Mouse (Mus musculus) left cerebral cortex, adult 9 months (tissue): ENCODE results near the gene Gm13694.
"Not testable (repeated sequence)": the region's sequence is repeated elsewhere in the genome, so short reads cannot be mapped to it uniquely, and the experiment has no call there.

Source experiments
- DNase-seq, 2 experiments: peaks; one replicate each; pipeline ENCODE4 v3.0.0; 2022; ENCODE audit warnings: low spot score in 2 of 2

Gene Gm13694

DNA sequence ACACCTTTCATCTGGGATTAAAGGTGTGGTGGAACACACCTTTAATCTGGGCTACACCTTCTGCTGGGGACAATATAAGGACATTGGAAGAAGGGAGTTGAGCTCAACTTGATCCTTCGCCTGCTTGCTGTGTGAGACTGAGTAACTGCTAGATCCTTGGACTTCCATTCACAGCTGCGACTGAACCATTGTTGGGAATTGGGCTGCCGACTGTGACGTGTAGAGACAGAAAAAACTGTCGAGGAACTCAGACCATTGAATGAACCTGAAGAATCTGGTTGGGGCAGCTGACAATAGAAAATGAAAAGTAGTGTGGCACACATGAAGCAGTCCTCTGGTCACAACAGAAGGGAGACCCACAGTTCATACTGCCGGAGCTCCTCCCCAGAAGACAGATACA, at the start of gene Gm13694:
Gene Gm13694 (plus strand): TSS at position 301 of the 400 bp plus-strand sequence.
- not testable (repeated sequence) for DNase-seq

DNA sequence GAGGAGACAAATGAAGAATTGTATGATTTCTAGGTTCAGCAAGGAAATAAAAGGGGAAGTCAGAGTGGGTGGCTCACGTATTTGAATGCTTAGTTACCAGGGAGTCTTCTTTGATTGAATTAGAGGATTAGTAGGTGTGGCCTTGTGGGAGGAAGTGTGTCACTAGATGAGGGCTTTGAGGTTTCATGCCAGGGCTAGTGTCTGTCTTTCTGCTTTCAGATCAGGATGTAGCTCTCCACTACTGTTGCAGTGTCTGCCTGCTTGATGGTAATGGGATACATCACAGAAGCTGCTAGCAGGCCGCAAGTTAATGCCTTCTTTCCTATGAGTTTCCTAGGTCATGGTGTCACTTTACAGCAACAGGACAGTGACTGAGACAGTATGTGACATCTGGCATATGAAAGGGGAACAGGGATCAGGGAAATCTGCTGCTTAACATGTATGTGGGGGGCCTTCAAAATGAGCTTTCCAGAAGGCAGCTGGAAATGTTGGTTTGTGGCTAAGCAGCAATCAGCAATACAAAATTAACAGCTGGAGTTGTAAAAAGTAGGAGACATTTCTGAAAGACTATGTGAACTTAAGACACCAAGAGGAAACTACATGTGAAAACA, 49.1 kb upstream of the Gm13694 start:
- DNase-seq, result no peak

DNA sequence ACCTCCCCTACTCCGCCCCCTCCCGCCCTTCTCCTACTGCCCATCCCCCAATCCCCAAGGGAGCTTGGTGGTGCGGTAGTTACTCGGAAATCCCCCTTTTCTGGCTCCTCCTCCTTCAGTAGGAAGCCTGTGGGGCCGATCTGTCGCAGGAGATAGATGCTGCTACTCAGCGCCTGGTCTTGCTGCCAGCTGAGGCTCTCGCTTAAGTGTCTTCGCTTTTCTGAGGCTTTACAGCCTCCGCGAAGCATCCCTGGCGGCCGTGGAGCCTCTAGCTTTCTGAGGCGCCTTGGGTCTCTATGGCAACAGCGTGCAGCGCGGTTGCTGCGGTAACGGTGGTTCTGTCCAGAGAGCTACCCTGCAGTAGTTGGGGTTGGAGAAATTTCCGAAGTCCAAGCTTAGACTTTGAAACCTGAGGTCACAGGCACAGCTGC, 37.8 kb upstream of the Gm13694 start, which contains the start of gene Zswim2:
Gene Zswim2 (minus strand): TSS at position 298 of the 431 bp plus-strand sequence.
- DNase-seq, result peak; percentile 77 to 95

DNA sequence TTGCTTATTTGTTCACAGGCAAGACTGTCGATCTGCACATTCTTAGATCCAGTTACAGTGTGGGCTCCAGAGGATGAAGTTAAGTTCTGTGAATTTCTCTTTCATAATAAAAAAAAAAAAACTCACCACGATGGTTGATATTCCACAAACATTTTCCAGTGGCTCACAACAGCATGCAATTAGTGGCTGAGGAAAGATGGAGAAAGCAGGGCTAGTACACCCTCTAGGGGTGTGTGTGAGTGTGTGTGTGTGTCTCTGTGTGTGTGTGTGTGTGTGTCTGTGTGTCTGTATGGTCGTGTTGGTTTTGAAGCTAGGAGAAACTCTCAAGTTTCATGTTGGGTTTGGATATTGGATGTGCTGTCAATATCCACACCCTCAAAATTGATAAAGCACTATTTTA, 37.4 kb upstream of the Gm13694 start:
- no peak for DNase-seq

DNA sequence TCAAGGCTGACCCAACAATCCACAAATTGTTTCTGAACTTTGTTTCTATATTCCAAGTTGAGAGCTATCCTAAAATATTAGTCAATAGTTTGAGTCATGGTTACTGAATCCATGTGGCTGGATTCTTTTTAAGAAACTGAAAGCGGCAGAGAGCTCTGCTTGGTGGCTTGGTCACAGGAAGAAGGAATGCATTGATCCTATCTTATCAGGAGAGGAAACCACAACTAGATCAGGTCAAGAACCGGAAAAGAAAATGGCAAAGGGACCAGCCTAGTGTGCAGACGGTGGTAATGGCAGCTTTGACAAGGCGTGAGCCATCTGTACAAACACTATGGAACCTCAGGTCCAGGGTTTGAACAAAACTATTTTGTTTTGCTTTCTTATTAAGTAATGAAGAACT, 36.9 kb upstream of the Gm13694 start:
- DNase-seq, result no peak

DNA sequence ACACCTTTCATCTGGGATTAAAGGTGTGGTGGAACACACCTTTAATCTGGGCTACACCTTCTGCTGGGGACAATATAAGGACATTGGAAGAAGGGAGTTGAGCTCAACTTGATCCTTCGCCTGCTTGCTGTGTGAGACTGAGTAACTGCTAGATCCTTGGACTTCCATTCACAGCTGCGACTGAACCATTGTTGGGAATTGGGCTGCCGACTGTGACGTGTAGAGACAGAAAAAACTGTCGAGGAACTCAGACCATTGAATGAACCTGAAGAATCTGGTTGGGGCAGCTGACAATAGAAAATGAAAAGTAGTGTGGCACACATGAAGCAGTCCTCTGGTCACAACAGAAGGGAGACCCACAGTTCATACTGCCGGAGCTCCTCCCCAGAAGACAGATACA, 23.3 kb upstream of the Gm13694 start, which contains the start of gene Gm13698:
Gene Gm13698 (plus strand): TSS at position 301 of the 400 bp plus-strand sequence.
- not testable (repeated sequence) for DNase-seq

DNA sequence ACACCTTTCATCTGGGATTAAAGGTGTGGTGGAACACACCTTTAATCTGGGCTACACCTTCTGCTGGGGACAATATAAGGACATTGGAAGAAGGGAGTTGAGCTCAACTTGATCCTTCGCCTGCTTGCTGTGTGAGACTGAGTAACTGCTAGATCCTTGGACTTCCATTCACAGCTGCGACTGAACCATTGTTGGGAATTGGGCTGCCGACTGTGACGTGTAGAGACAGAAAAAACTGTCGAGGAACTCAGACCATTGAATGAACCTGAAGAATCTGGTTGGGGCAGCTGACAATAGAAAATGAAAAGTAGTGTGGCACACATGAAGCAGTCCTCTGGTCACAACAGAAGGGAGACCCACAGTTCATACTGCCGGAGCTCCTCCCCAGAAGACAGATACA, 17.5 kb upstream of the Gm13694 start, which contains the start of gene Gm13693:
Gene Gm13693 (plus strand): TSS at position 301 of the 400 bp plus-strand sequence.
- not testable (repeated sequence) for DNase-seq

DNA sequence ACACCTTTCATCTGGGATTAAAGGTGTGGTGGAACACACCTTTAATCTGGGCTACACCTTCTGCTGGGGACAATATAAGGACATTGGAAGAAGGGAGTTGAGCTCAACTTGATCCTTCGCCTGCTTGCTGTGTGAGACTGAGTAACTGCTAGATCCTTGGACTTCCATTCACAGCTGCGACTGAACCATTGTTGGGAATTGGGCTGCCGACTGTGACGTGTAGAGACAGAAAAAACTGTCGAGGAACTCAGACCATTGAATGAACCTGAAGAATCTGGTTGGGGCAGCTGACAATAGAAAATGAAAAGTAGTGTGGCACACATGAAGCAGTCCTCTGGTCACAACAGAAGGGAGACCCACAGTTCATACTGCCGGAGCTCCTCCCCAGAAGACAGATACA, 11.7 kb upstream of the Gm13694 start, which contains the start of gene Gm13695:
Gene Gm13695 (plus strand): TSS at position 301 of the 400 bp plus-strand sequence.
- DNase-seq, result not testable (repeated sequence)

DNA sequence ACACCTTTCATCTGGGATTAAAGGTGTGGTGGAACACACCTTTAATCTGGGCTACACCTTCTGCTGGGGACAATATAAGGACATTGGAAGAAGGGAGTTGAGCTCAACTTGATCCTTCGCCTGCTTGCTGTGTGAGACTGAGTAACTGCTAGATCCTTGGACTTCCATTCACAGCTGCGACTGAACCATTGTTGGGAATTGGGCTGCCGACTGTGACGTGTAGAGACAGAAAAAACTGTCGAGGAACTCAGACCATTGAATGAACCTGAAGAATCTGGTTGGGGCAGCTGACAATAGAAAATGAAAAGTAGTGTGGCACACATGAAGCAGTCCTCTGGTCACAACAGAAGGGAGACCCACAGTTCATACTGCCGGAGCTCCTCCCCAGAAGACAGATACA, 5.9 kb upstream of the Gm13694 start, which contains the start of gene Gm13696:
Gene Gm13696 (plus strand): TSS at position 301 of the 400 bp plus-strand sequence.
- DNase-seq, result not testable (repeated sequence)

DNA sequence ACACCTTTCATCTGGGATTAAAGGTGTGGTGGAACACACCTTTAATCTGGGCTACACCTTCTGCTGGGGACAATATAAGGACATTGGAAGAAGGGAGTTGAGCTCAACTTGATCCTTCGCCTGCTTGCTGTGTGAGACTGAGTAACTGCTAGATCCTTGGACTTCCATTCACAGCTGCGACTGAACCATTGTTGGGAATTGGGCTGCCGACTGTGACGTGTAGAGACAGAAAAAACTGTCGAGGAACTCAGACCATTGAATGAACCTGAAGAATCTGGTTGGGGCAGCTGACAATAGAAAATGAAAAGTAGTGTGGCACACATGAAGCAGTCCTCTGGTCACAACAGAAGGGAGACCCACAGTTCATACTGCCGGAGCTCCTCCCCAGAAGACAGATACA, 5.7 kb downstream of the Gm13694 start, which contains the start of gene Gm13697:
Gene Gm13697 (plus strand): TSS at position 301 of the 400 bp plus-strand sequence.
- not testable (repeated sequence) for DNase-seq

DNA sequence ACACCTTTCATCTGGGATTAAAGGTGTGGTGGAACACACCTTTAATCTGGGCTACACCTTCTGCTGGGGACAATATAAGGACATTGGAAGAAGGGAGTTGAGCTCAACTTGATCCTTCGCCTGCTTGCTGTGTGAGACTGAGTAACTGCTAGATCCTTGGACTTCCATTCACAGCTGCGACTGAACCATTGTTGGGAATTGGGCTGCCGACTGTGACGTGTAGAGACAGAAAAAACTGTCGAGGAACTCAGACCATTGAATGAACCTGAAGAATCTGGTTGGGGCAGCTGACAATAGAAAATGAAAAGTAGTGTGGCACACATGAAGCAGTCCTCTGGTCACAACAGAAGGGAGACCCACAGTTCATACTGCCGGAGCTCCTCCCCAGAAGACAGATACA, 11.5 kb downstream of the Gm13694 start, which contains the start of gene Gm13691:
Gene Gm13691 (plus strand): TSS at position 301 of the 400 bp plus-strand sequence.
- DNase-seq, result not testable (repeated sequence)

DNA sequence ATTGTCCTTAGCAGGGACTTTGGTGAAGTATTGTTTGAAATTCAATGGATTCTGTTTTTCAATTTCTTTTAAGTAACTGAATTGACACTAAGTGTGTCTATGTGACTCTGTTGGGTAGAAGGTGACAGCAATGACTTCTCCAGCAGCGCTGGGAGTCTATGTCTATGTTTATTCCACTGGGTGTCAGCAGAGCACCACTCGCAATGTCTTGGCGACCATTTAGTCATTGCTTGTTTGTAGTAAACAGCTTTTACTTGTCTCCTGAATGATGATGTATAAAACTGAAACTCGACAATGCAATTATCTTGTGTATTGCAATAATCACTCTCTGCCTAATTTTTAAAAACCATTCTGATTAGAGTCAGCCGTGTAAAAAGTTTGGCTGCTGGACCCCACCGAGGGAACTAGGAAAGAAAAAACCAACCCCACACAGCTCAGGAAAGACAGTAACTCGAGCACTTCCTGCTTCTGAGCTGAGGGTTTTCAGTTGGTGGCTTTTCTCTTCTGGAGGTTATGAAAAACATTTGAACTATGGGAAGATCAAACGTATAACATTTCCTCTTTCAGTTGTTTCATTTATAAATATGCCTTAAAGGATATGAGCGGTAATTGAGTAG, 15.0 kb downstream of the Gm13694 start:
- DNase-seq, result not testable (repeated sequence)

DNA sequence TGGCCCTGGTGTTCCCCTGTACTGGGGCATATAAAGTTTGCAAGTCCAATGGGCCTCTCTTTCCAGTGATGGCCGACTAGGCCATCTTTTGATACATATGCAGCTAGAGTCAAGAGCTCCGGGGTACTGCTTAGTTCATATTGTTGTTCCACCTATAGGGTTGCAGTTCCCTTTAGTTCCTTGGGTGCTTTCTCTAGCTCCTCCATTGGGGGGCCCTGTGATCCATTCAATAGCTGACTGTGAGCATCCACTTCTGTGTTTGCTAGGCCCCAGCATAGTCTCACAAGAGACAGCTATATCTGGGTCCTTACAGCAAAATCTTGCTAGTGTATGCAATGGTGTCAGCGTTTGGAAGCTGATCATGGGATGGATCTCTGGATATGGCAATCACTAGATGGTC, 15.8 kb downstream of the Gm13694 start:
- not testable (repeated sequence) for DNase-seq

DNA sequence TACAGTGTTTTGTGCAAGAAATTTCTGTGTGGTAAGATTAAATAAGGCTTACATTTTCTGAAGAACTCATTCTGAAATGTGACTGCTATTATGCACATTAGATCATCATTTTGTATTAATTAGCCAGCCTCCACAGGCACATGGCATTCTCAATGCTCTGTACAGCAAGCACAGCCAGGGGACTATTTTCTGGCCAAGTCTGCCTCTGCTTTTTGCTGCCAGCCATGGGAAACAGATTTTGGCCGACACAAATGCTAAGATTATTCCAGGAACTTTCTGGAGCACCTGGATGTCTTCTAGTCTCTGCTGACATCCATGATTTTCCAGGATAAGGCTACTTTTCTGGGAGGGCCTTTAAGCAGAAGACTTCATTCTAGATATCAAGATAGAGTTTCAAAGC, 30.2 kb downstream of the Gm13694 start:
- DNase-seq, result no peak

DNA sequence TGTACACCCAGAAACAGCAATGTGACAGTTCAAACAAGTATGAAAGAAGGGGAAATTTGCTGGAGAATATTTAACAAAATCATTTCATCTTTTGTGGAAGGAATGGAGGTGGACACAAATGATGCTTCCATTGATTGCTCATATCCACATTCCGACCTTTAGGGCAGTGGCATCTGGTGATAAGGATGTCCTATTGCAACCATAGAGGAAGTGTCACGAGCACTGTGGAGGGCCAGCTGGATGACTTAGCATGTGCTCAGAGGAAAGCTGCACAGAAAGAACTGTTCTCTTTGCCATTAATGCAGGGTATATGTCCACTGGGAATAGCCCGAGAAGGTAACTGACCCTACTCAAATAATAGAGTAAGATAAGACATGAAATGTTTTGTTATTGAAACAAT, 31.1 kb downstream of the Gm13694 start:
- no peak for DNase-seq

DNA sequence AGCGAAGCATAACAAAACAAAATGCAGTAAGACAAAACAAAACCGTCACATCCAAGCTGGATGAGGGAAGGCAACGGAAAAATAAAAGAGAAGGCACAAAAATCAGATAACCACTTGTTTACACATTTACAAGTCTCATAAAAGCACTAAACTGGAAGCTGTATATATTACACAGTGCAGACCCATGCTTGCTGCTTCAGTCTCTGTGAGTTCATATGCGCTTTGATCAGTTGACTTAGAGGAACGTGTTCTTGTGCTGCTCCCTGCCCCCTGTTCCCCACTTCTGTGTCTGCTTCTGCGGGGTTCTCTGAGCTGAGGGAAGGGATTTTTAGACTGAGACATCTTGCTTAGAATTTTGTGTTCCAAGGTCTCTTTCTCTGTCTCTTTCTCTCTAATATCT, 35.8 kb downstream of the Gm13694 start:
- no peak for DNase-seq

DNA sequence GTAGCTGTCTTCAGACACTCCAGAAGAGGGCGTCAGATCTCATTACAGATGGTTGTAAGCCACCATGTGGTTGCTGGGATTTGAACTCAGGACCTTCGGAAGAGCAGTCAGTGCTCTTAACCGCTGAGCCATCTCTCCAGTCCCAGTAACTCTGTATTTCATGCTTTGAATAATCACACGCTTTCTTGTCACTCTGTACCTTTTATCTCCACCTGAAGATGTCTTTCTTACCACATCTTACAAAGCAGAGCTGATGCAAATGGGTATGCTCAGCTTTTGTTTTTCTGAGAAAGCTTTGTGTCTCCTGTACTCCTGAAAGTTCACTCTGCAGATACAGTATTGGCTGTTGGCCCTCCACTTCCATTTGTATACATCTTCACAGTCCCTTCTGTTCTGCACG, 37.6 kb downstream of the Gm13694 start:
- not testable (repeated sequence) for DNase-seq

DNA sequence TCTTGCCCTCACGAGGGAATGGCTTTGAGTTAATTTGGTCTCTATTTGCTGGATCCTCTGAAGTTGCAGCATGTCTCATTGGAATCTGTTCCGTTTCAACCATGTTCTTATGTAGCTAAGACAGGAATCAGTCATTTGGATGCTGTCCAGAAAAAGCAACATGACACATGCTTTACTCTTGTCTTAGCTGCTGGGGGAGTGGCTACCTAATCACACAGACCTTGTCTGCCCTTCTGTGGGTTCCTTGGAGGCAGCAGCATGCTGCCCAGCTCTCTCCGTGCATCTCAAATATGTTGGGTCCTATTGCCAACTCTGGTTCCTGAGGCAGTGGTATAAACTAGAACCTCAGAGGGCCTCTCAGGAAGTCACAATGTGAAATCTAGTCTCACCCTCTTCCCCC, 39.6 kb downstream of the Gm13694 start:
- DNase-seq, result no peak

DNA sequence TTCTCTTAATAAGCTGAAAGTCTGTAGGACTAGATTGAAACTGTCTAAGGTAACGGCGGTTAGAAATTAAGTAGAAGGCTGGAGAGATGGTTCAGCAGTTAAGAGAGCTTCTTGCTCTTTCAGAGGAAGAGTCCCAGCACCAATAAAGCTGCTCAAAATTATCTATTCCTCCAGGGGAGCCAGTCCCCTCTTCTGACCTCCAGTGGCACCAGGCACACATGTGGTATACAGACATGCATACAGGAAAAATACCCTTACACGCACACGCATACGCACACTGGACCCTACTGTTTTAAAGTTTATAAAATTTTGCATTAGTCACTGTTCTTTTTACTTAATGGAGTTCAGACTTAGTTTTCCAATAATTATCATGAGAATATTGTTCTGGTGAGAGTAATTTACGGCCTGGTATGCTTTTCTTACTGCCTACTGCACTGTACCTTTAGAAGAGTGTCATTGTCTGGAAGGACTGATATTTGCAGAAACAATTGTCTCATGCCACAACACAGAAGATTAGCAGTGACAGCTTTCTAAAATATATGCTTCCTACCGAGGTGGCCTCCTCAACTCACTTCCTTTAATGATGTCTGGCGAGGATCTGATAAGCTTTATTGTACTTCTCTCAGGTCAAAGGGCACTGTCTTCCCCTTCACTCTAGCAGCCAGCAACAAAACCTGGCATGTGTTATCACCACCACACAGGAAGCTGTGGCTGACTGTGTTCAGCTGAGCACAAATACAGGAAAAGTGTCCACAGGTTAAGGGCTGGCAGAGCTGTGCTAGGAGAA, 41.0 kb downstream of the Gm13694 start:
- DNase-seq, result no peak

DNA sequence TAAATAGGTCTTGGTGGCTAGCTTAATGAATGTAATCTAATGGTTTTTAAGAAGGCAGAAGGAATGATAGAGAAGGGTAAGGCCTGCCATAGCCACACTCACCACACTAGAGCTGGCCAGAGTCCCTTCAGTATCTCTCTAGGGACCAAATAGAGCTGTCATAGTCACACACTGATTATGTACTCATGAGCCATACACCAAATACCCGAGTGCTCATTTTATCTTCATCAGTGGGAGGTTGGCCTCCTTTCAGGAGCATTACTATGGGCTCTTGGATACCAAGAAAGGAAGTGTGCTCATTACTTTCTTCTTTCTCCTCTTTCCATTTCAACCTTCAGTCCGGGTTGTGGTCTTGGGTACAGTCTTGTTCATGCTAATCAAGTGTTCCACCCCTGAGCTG, 43.2 kb downstream of the Gm13694 start:
- no peak for DNase-seq

DNA sequence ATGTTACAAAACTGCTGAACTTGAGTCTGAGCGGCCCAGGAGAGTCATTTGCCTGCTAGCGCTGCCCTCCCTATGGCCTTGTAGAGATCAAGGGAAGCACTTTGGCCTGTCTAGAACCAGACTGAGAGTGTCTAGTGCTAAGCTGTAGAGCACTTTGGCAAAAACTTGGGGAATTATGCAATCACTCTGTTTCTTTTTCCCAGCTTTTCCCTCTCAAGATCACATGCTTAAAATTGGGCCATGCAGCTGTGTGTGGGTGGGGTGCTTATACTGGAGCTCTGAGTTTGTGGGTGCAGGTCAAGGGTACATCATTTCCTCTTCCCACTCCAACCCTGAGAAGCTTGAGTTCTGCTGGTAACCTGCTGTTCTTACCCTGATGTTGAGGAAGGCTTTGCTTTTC, 44.2 kb downstream of the Gm13694 start:
- peak; percentile 40 to 54 for DNase-seq

DNA sequence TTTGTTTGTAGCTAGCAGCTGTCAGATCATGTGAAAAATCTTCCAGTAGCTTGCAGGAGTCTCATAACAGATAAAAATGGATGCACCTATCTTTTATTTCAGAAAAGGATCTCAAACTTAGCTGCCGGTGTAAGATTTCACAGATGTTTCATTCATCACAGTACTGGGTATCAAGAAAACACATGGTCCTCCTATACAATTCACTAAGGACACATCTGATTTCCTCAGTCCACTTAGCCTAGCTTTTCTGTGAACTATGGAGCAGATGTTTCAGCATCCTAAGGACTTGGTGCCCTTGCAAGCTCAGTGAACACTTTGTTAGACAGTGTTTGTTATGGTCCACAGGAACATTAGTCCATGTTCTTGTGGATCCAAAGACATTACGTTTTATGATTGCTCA, 44.6 kb downstream of the Gm13694 start:
- DNase-seq, result no peak
